ENCODE assay signal across 8 mouse cellular contexts in the genomic region with DNA sequence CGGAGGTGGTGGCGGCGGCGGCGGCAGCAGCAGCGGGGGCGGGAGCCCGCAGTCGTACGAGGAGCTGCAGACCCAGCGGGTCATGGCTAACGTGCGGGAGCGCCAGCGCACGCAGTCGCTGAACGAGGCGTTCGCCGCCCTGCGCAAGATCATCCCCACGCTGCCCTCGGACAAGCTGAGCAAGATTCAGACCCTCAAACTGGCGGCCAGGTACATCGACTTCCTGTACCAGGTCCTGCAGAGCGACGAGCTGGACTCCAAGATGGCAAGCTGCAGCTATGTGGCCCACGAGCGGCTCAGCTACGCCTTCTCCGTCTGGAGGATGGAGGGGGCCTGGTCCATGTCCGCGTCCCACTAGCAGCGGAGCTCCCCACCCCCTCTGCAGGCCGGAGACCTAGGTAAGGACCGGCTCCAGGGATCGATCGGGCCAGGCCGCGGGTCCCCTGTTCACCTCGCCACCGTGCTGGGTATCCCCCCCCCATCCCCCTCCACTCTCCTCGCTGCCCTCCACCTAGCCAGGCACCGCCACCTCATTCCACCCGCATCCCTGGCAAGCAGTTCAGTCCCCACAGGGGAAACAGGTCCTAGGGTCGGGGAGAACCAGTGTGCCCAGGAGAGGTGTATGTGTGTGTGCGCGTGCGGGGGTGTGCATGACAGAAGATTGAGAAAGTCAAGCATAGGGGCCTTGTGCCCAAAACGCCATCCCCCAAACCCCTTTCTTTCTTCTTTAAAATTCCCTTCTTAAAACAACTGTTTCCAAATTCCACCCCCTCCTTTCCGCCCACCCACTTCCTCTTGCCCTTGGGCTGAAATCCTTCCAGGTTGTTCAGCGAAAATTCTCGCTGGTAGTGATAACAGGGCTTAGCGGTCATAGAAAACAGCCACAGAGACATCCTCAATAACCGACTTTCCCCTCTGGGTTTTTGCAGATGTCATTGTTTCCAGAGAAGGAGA. TPM values are rescaled to one million over a fixed set of nuclear protein-coding genes. Genes with fewer than 3 reads are reported as not detected.
DNase-seq lines count a peak whose midpoint lies in the region; ATAC-seq and TF ChIP-seq lines count a peak whose summit lies in the region.

No protein-coding gene starts in this region.

- ATAC-seq in Patski = peak; percentile 33
- ATAC-seq in embryonic facial prominence, embryonic 14.5 days (ENCODE audit: low read depth) = no peak
- ATAC-seq in hindbrain, embryonic 13.5 days (ENCODE audit: low FRiP score) = peak; percentile 40

- peak overlapping the region; percentile 99 for H3K9ac ChIP-seq in embryonic facial prominence, embryonic 14.5 days (ENCODE audit: low read depth, low read length)
- peak overlapping the region; percentile 70 for H3K9ac ChIP-seq in hindbrain, embryonic 13.5 days

- CTCF ChIA-PET in Patski (lab: Charles Lee) = no interaction called here

- 1% methylated on average over 21 of the region's 56 CpGs for WGBS in embryonic facial prominence, embryonic 14.5 days
- WGBS in hindbrain, embryonic 13.5 days = under 1% methylated on average over 48 of the region's 56 CpGs
- WGBS in midbrain, embryonic 10.5 days = under 1% methylated on average over 55 of the region's 56 CpGs

- peaks cover 9% of the 10 kb centered on the region; the same call in 1 of the 2 replicates for H3K36me3 ChIP-seq in embryonic facial prominence, embryonic 14.5 days (ENCODE audit: control insufficient read depth, insufficient read depth, low read length)
- H3K36me3 ChIP-seq in hindbrain, embryonic 13.5 days = no peaks in the 10 kb centered on the region
- H3K36me3 ChIP-seq in midbrain, embryonic 10.5 days = no peaks in the 10 kb centered on the region

- H3K4me3 ChIP-seq in left cerebral cortex, adult 2 months = peak overlapping the region; percentile 30
- peak overlapping the region; percentile 80 for H3K4me3 ChIP-seq in embryonic facial prominence, embryonic 14.5 days (ENCODE audit: low read depth, low read length)
- peak overlapping the region; percentile 49 for H3K4me3 ChIP-seq in hindbrain, embryonic 13.5 days
- peak overlapping the region; percentile 64 for H3K4me3 ChIP-seq in midbrain, embryonic 10.5 days

- intact Hi-C loops in left cerebral cortex, adult 2 months (cut with DNase I) = loop anchor here (10.0 kb wide), 1 partner anchor 354 kb away; no protein-coding TSS in a partner anchor
- intact Hi-C loops in left cerebral cortex, postnatal 14 days (cut with DNase I) = loop anchor here (10.0 kb wide), 1 partner anchor 696 kb away; no protein-coding TSS in a partner anchor

- peaks cover 4% of the 10 kb centered on the region for H3K27me3 ChIP-seq in Patski
- peaks cover 29% of the 10 kb centered on the region for H3K27me3 ChIP-seq in embryonic facial prominence, embryonic 14.5 days (replicated peaks; ENCODE audit: control insufficient read depth, insufficient read depth, low read length)
- peaks cover 93% of the 10 kb centered on the region for H3K27me3 ChIP-seq in hindbrain, embryonic 13.5 days
- H3K27me3 ChIP-seq in midbrain, embryonic 10.5 days (ENCODE audit: low read depth, poor library complexity, severe bottlenecking) = peaks cover 100% of the 10 kb centered on the region

- POLR2A ChIA-PET in Patski (lab: Charles Lee) = no interaction called here

- peaks cover 10% of the 10 kb centered on the region for H3K4me1 ChIP-seq in embryonic facial prominence, embryonic 14.5 days (ENCODE audit: control insufficient read depth, insufficient read depth, low read length)
- peaks cover 21% of the 10 kb centered on the region for H3K4me1 ChIP-seq in hindbrain, embryonic 13.5 days (replicated peaks)
- peaks cover 40% of the 10 kb centered on the region for H3K4me1 ChIP-seq in midbrain, embryonic 10.5 days

- H3K27ac ChIP-seq in left cerebral cortex, adult 2 months = no peak overlapping the region
- peak overlapping the region; percentile 97 for H3K27ac ChIP-seq in embryonic facial prominence, embryonic 14.5 days (replicated peaks; ENCODE audit: low read depth, low read length)
- H3K27ac ChIP-seq in hindbrain, embryonic 13.5 days = 0 out of 2 replicates have a peak overlapping the region, but pooled peaks have one; percentile 12
- peak overlapping the region; percentile 83 for H3K27ac ChIP-seq in midbrain, embryonic 10.5 days (replicated peaks)

- H3K9me3 ChIP-seq in embryonic facial prominence, embryonic 14.5 days (ENCODE audit: control insufficient read depth, low read length) = no peaks in the 10 kb centered on the region
- H3K9me3 ChIP-seq in hindbrain, embryonic 13.5 days = no peaks in the 10 kb centered on the region
- H3K9me3 ChIP-seq in midbrain, embryonic 10.5 days (replicated peaks) = no peaks in the 10 kb centered on the region

- DNase-seq in left cerebral cortex, adult 2 months (ENCODE audit: extremely low spot score in 1 of 2, low spot score in 2 of 2) = peak in 1 of 2 experiments; percentile 14
- DNase-seq in left cerebral cortex, adult 8-10 months (ENCODE audit: low spot score in 2 of 2) = no peak
- DNase-seq in Patski (ENCODE audit: low read depth, low spot score) = no peak
- DNase-seq in embryonic facial prominence, embryonic 14.5 days (ENCODE audit: low spot score) = no peak
- DNase-seq in midbrain, embryonic 10.5 days (ENCODE audit: low spot score) = no peak
- DNase-seq in natural killer cell, adult 2 months (ENCODE audit: low spot score in 2 of 2) = no peak
- no peak for DNase-seq in left cerebral cortex, postnatal 14 days (ENCODE audit: low spot score in 2 of 2)

- TF ChIP-seq CTCF in left cerebral cortex, adult 2 months (IDR thresholded peaks at IDR 0.05) = no peak
- TF ChIP-seq CTCF in Patski (IDR thresholded peaks at IDR 0.05) = no peak

- H3K4me2 ChIP-seq in embryonic facial prominence, embryonic 14.5 days (ENCODE audit: low read depth, low read length) = peak overlapping the region; percentile 80
- peak overlapping the region; percentile 67 for H3K4me2 ChIP-seq in hindbrain, embryonic 13.5 days

- in situ Hi-C loops in Patski (cut with MboI; ENCODE audit: low pct_unique_long_range_greater_than_20kb) = loop anchor here (10.0 to 25.0 kb wide), 2 partner anchors 466 to 471 kb away; no protein-coding TSS in a partner anchor

RNA-seq across cellular contexts. Expression of a gene that starts 1.0 kb away (rescaled TPM):
- total RNA-seq in left cerebral cortex, adult 2 months (2021) = 1 to 10 TPM in 1 of 2 experiments, under 1 TPM in 1; 0.35 to 1.2 TPM
- total RNA-seq in left cerebral cortex, adult 8-10 months (2022) = 1 to 10 TPM in 1 of 4 experiments, under 1 TPM in 3; 0.74 to 1.1 (median 0.84) TPM
- polyA plus RNA-seq in Patski (2021) = 12.3 TPM
- polyA plus RNA-seq in embryonic facial prominence, embryonic 14.5 days (2014; fragmentation: Nextera tagmentation; extraction: Ambion mirVana) = 39.1 and 41.1 TPM in 2 replicates
- 2.4 and 2.8 TPM in 2 replicates for polyA plus RNA-seq in hindbrain, embryonic 13.5 days (2015; fragmentation: Nextera tagmentation; extraction: Ambion mirVana)
- polyA plus RNA-seq in midbrain, embryonic 10.5 days (2016; fragmentation: Nextera tagmentation; extraction: Ambion mirVana) = 7.6 and 8.5 TPM in 2 replicates
- total RNA-seq in left cerebral cortex, postnatal 14 days (2021) = 1 to 10 TPM in 1 of 2 experiments, under 1 TPM in 1; 0.51 to 1.3 TPM

RNA-seq across cellular contexts. Expression of a gene that starts 30.3 kb away (rescaled TPM):
- not detected for total RNA-seq in left cerebral cortex, adult 2 months (2021)
- not detected for total RNA-seq in left cerebral cortex, adult 8-10 months (2022)
- polyA plus RNA-seq in Patski (2021) = not detected
- not detected in 2 replicates for polyA plus RNA-seq in embryonic facial prominence, embryonic 14.5 days (2014; fragmentation: Nextera tagmentation; extraction: Ambion mirVana)
- polyA plus RNA-seq in hindbrain, embryonic 13.5 days (2015; fragmentation: Nextera tagmentation; extraction: Ambion mirVana) = 1.1 and 2.2 TPM in 2 replicates
- polyA plus RNA-seq in midbrain, embryonic 10.5 days (2016; fragmentation: Nextera tagmentation; extraction: Ambion mirVana) = 4.3 and 5.5 TPM in 2 replicates
- not detected for total RNA-seq in left cerebral cortex, postnatal 14 days (2021)

Comparison
In these comparisons a context has a peak if more than half of its experiments do, and no peak if none do; other contexts are left out.
1. H3K4me3 ChIP-seq: peak in every context shown above with its lines; median percentile 80 in embryonic facial prominence, embryonic 14.5 days; 64 in midbrain, embryonic 10.5 days; 49 in hindbrain, embryonic 13.5 days; 30 in left cerebral cortex, adult 2 months.